Mouse (Mus musculus) C2C12 (cell line): ENCODE results near the gene Gm10681.

Source experiments
- CEBPB ChIP-seq: IDR thresholded peaks from one replicate; pipeline ENCODE4 v1.6.1; 2011; ENCODE audit warnings: low read depth, mild to moderate bottlenecking, control low read depth, moderate library complexity
- CTCF ChIP-seq: IDR thresholded peaks from one replicate; pipeline ENCODE4 v1.5.1; 2011; ENCODE audit not compliant: control insufficient read depth, insufficient read depth, insufficient read length
- MAX ChIP-seq: IDR thresholded peaks from one replicate; pipeline ENCODE4 v1.6.1; 2011; ENCODE audit warnings: mild to moderate bottlenecking, control low read depth
- MYOG ChIP-seq: IDR thresholded peaks from one replicate; pipeline ENCODE4 v1.6.1; 2011; ENCODE audit not compliant: control insufficient read depth, insufficient read length; ENCODE audit errors: extremely low read depth
- USF1 ChIP-seq: IDR thresholded peaks from one replicate; pipeline ENCODE4 v1.6.1; 2011; ENCODE audit warnings: low read depth, mild to moderate bottlenecking, control low read depth, moderate library complexity

GRCm38 (mm10) chr3:98587721-98588120 is 886 bp downstream of the Gm10681 start:
- TF ChIP-seq CTCF (no peak), CEBPB (no peak), USF1 (no peak), MAX (no peak), MYOG (no peak)
